Mouse (Mus musculus) ES-E14 (cell line): ENCODE data around the gene Trpc4. TPM values are rescaled to one million over a fixed set of nuclear protein-coding genes. Genes with fewer than 3 reads are reported as not detected.

Experiments
- DNase-seq: peaks from one replicate; pipeline ENCODE4 v3.0.0-alpha.2; 2013; ENCODE audit warnings: low read depth, low spot score
- H3K27ac ChIP-seq: 2 replicates; pipeline ENCODE4 v1.5.1; 2012; ENCODE audit warnings: low read depth, mild to moderate bottlenecking, low read length, moderate library complexity, mixed read lengths; ENCODE audit not compliant: poor library complexity, insufficient read depth, severe bottlenecking
- H3K36me3 ChIP-seq: 2 replicates; pipeline ENCODE4 v1.6.1; 2012; ENCODE audit warnings: mild to moderate bottlenecking, low read length, moderate library complexity, mixed read lengths; ENCODE audit not compliant: control insufficient read depth, poor library complexity, insufficient read depth, severe bottlenecking
- H3K4me1 ChIP-seq, 2 experiments: fragments of 150-350 bp in 1 of 2; sonication (generic) in 1 of 2; 2 replicates each; pipeline ENCODE4 v1.6.1; 2012; ENCODE audit warnings: low read length in 2 of 2, mild to moderate bottlenecking in 1 of 2, mixed read lengths in 1 of 2; ENCODE audit not compliant: control insufficient read depth in 2 of 2, insufficient read depth in 2 of 2, poor library complexity in 1 of 2
- H3K4me3 ChIP-seq, 2 experiments: fragments of 150-350 bp in 1 of 2; sonication (generic) in 1 of 2; 2 replicates each; pipeline ENCODE4 v1.5.1; 2012; ENCODE audit warnings: low read length in 2 of 2, low read depth in 1 of 2, mild to moderate bottlenecking in 1 of 2, mixed read lengths in 1 of 2; ENCODE audit not compliant: insufficient read depth in 1 of 2, poor library complexity in 1 of 2, severe bottlenecking in 1 of 2
- H3K9ac ChIP-seq: 2 replicates; pipeline ENCODE4 v1.6.1; 2012; ENCODE audit warnings: low read depth, mild to moderate bottlenecking, low read length, mixed read lengths; ENCODE audit not compliant: poor library complexity, insufficient read depth, severe bottlenecking
- H3K9me3 ChIP-seq: fragments of 150-350 bp; sonication (generic); 2 replicates; pipeline ENCODE4 v1.6.1; 2012; ENCODE audit warnings: low read depth, mild to moderate bottlenecking, low read length; ENCODE audit not compliant: control insufficient read depth, insufficient read depth
- CHD2 ChIP-seq: IDR thresholded peaks from 2 replicates; pipeline ENCODE4 v1.6.1; 2014; ENCODE audit warnings: mild to moderate bottlenecking, low read depth, low read length, inconsistent platforms
- MAFK ChIP-seq: IDR thresholded peaks from 2 replicates; pipeline ENCODE4 v1.6.1; 2014; ENCODE audit warnings: mild to moderate bottlenecking, low read depth, low read length, inconsistent platforms; ENCODE audit not compliant: insufficient read depth
- ZC3H11A ChIP-seq: IDR thresholded peaks from 2 replicates; pipeline ENCODE4 v1.6.1; 2012; ENCODE audit warnings: low read depth, mild to moderate bottlenecking, inconsistent platforms, low read length, borderline replicate concordance
- ZNF384 ChIP-seq: IDR thresholded peaks from 2 replicates; pipeline ENCODE4 v1.6.1; 2012; ENCODE audit warnings: low read depth, low read length, inconsistent platforms
- in situ Hi-C, 2 experiments: fragments of 600-800 bp; cut with MboI; formaldehyde crosslinking; loops; one replicate each; pipeline ENCODE4 v1.15.1; 2025; ENCODE audit warnings: low sequenced_read_pairs in 2 of 2, inconsistent platforms in 1 of 2; ENCODE audit not compliant: unreplicated experiment in 2 of 2
- total RNA-seq: library from RNA; depleted of rRNA; stranded (reverse); fragments of 300-350 nt; gene quantifications from 2 replicates; pipeline ENCODE4 v1.2.3, GENCODE M21; 2012; rRNA removed

Gene Trpc4
- total RNA-seq, 1 experiment: not detected

DNA sequence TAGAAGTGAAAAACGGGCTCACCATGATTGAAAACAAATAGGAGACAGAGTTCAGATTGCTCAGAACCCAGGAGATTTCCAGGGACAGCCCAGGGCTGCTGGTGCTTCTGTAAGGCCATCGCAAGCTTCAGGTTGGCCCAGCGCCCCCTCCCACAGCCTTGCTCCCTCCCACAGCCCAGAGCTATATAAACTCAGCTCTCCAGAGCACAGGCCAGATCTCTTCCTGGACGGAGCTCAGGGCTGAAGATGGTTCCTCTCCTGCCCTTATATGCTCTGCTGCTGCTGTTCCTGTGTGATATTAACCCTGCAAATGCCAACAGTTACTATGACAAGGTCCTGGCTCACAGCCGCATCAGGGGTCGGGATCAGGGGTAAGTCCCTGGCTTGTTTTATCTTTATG is 205.1 kb downstream of the Trpc4 start, which contains the start of gene Postn:
Postn (plus strand) TSS at position 213 of the 400 bp plus-strand sequence.
- Histone ChIP-seq H3K9ac (no peak within 1 kb of the TSS), H3K9me3 (no peaks in the 10 kb centered on the region), H3K27ac (no peak within 1 kb of the TSS), H3K4me3 (no peak within 1 kb of the TSS), H3K4me1 (no peaks in the 10 kb centered on the region), H3K36me3 (no peaks in the 10 kb centered on the region)
- no peak for DNase-seq
- TF ChIP-seq ZNF384: no peak
- in situ Hi-C loops: no loop called here

DNA sequence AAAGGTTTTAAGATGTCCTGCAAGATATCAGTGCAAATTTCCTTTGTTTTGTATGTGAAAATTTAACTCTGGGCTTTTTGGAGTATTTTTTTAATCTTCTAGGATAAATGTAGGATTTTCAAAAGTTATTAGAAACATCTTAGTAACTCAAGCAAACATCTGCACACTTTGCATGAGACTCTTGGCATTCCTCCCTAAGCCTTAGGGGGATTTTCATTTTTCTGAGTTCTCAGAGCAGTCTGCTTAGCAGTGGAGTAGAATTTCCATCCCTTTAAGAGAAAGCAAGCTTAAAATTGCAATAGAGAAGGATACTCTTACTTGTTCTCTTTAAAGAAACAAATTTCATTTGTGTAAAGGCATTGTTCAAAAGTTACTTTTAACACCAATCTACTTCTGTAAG is 205.8 kb downstream of the Trpc4 start:
- H3K9me3 ChIP-seq: no peaks in the 10 kb centered on the region
- in situ Hi-C loops: no loop called here
- H3K9ac ChIP-seq: no peak overlapping the region
- no peak overlapping the region for H3K27ac ChIP-seq
- H3K4me1 ChIP-seq: no peaks in the 10 kb centered on the region
- H3K4me3 ChIP-seq: no peak overlapping the region
- H3K36me3 ChIP-seq: no peaks in the 10 kb centered on the region
- DNase-seq: no peak
- TF ChIP-seq ZNF384 (no peak), ZC3H11A (no peak), MAFK (no peak), CHD2 (no peak)

Other genes with a start within 250 kb of the Trpc4 start
- 1.1 and 2.8 TPM in 2 replicates for gene Postn, start 205.1 kb downstream of the Trpc4 start, total RNA-seq